Mouse (Mus musculus) fat pad, adult 2 months (tissue): ENCODE data around the gene Gk5.

Source experiments
- DNase-seq: peaks from one replicate; pipeline ENCODE4 v3.0.0-alpha.2; 2011; ENCODE audit warnings: low read depth, low spot score; ENCODE audit errors: extremely low read depth

The Gk5 gene

DNA sequence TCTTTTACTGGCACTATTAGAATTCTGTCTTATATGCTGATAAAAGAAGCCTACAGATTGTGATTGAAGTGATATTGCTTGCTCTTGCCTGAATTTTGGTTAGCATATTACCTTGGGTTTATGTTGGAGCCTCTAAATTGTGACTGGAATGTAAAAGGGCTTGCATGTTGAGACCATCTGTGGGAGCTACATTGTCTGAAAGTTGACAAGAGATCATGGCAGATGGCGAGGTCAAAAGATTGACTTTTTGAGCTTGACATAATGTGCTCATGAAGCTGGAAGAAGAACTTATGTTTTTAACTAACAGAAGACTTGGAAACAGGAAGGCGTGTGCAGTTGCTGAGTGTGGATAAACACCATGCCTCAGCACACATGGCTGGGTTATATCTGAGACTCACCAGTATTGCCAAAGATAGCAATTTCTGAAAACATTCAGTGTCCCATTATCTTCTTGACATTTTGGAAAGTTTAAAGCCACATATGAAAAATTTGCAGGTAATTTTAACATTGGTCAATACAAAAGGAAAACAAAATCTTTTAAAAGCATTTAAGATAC lies 100.0 kb downstream of the Gk5 start:
- no peak for DNase-seq

- DNase-seq = no peak
Observed at GRCm38 (mm10) chr9:96220419-96220818, 101.3 kb downstream of the Gk5 start.

GRCm38 (mm10) chr9:96223302-96223701 lies 104.1 kb downstream of the Gk5 start:
- no peak for DNase-seq

DNA sequence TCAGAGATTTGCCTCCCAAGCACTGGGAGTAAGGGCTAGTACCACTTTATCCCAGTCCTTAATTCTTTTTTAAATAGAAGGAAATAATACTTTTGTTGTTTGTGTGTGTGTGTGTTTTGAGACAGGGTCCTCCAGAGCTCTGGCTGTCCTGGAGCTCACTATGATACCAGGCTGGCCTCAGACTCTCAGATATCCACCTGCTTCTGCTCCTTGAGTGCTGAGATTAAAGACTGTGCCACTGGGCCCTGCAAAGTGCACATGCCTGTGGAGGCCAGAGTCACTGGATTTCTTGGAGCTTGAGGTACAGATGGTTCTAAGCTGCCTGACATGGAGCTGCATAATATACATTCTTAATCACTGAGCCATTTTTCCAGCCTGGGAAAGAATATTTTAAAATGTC lies 109.1 kb downstream of the Gk5 start:
- DNase-seq = no peak

DNA sequence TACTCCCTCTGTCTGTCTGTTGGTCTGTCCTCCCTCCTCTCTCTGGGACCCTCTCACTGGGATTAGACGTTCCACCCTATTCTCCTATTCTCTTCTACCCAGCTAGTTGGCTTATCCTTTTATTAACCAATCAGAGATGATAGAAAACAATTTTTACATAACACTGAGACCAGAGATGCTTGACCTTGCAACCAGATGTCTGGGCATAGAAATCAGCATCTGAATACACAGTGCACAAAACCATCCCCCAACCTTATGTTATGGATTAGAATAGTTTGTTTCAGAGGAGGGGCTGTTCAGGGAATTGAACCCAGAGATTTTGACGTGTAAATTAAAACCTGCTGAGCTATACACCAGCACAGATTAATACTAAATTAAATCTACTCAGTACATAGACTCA lies 111.1 kb downstream of the Gk5 start:
- DNase-seq = no peak
